Mouse (Mus musculus) layer of hippocampus, postnatal 10 days (tissue): ENCODE measurements at regions not wholly inside any gene's neighbourhood (a gene's known extent, or its start where the extent isn't known, plus 50 kb on each side); places are given as distances from the start of the nearest gene placed in this dataset.
A peak's percentile ranks its signal among the peaks of the same experiment; 100 is the strongest.

Experiments used
- DNase-seq, 2 experiments: peaks; one replicate each; pipeline ENCODE4 v3.0.0; 2021; ENCODE audit warnings: low spot score in 2 of 2

DNA sequence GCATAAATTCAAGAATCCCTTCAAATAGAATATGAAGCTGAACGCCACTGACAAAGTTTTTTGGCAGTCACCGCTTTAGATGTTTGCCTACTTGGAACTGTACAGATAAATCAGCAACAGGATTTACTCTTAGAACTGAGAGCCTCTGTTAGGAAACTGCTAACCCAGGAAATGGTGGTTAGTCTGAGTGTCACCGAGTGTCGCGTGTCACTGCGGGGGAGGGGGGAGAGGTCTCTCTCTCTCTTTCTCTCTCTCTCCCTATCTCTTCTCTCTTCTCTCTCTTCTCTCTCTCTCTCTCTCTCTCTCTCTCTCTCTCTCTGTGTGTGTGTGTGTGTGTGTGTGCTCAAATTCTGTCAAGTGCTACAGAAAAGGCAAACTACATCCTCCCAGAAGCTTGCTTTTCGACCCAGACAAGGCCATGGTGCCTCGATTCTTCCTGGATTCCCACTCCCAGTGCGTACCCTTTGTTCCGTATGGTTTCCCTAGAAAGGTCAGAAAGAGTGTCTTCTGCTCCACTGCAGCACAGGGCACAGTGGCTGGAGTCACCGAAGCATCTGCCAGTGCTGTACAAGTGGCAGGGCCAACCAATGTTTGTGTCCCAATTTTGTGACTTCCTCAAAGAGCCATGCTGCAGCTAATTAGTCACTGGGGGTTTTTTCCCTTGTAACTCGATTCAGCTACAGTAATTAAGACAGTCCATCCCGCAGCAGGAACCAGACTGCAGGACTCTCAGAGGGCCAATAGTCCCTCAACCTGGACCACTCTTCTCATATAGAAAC, 87.0 kb downstream of the Cog6 start:
- no peak for DNase-seq

DNA sequence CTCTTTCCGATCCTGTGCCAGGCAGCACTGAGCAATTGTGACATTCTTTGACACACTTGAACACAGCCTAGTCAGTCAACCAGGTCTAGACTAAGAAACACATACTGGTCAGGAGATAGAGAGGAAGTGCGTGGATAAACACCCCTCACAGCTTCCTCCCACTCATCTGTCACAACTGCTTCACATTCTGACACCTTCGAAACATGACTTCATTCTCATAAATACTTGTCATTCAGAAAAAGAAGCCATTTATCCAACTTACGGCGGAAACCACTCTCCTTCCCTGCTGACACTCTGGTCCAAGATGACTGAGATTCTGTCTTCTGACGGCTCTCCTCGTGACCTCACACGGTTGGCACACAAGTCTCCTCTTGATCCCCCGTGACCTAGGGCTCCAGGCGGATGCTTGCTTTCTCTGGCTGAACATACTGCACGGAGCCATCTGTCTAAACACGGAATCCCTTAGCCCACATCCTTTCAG, 89.6 kb downstream of the Cog6 start:
- no peak for DNase-seq

DNA sequence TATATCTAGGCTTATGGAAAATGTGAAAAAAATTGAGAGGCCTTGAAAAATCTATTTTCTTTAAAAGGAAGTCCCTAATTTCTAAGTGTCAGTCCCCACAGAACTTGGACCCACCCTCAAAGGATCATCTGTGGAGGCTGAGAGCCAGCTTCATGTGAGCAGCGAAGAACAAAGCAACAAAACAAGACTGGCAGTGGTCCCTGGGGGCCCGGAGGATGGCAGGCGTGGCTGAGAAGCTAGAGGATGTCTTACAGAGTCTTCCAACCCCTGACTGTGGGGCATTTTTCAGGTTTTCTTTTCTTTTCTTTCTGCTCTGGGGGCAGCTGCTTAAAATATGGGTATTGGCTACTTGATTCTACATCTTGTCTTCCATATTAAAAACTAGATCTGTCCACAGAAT, 90.5 kb downstream of the Cog6 start:
- DNase-seq, result no peak

DNA sequence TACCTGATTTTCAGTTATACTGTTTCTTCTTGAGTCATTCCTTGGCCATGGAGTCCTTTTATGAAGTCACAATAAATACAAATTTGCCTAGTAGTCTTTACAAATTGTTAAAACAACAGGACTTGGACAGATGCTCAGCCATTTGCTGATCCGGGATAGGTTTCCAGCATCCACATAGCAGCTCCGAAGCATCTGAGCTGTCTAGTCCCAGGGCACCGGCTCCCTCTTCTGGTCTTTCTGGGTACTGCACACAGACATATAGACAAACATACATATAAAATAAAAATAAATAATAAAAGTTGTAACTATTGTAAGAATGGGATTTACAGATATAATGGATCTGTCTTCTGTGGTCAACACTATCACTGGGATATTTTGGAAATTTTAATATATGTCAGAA, 91.8 kb downstream of the Cog6 start:
- DNase-seq, result peak in 1 of 2 experiments; percentile 17

DNA sequence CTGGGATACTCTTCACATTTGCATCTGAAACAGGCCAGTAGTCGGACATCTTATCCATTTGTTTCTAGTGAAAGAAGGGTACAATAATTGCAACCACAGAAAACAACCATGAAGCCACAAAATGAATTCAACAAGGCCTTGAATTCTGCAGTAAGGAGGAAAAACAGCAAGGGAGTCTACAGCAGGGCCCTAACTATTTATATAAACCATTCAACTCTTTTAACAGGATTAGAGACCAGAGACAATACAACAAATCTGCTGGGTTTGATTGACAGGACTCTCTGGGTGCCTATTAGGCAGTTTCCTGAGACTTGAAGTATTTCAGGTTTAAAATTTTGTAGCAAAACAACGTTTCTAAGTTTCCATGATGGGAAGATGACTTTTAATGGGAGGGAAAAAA, 92.4 kb downstream of the Cog6 start:
- no peak for DNase-seq

DNA sequence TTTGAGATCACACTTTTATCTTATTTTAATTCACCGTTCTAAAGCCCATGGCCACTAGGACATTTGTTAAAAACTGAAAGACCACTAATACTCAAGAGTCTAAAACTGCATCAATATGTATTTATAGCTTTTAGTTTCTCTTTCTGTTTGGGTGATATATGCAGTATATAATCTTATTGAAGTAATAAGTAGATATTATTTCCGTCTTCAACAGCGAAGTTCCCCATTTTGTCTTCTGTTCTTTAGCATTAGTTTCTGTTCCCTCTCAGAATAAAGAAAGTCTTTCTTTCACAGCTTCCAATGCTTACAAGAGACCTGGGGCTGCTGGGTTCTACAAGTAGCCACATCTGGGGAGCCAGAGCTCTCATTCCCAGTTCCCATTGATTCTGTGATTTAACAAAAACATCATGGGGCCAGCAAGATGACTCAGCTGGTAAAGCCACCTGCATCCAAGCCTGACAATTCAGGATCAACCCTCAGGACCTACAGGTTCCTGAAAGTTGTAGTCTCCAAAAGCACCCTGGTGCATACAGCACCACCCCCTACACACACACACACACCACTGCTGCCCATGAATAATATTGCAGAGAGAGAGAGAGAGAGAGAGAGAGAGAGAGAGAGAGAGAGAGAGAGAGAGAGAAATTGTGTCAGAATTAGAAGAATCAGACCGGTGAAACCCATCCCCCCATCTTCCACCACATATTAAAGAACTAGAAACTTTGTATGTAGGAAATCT, 93.0 kb downstream of the Cog6 start:
- no peak for DNase-seq

DNA sequence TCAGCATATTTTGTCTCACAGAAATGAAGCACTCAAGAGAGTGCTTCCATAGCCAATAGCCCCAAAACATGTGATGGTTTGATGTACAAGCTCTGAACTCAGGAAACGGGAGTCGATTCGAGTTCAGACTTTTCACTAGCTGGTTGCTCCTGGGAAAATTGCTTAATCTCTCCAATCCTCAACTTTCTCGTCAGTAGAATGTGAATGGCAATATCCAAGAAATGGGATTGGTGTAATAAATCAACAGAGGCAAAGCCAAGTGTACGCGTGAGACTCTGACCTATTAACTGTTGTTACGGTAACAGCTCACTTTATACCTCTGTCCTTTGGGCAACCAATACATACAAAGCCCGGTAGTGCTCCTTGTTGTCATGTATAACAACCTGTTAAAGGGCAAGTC, 94.6 kb downstream of the Cog6 start:
- no peak for DNase-seq

DNA sequence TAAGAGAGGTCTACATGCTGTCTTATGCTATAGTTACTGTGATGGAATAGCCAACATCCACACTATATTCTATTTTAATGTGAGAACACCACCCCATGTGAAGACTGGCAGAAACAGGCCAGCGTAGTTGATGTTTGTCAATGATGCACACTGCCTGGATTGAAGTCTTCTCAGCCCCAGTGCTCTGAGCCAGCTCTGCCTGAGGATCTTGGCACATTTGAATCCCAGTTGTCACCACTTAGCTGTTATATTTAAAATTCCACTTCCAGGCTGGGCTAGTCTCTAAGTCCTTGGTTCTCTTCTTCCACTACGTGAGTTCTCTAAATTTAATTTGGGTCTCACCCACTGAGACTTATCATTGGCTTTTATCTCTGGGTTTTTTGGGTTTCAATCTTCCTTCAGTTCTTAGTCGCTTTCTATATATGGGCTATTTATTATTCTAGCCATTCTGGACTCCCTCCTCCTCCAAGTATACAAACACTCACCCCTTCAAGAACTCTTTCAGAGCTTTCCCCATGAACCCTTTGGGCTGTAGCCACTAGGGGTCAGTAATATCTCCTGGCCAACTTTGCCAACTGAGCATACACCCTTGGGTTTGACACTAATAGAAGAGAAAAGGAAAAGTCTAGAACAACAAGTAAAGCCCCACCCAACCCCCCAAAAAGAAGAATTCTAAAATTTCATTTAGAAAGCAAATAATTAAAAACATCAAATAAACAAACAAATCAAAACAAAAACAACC, 110.0 kb downstream of the Cog6 start:
- no peak for DNase-seq

DNA sequence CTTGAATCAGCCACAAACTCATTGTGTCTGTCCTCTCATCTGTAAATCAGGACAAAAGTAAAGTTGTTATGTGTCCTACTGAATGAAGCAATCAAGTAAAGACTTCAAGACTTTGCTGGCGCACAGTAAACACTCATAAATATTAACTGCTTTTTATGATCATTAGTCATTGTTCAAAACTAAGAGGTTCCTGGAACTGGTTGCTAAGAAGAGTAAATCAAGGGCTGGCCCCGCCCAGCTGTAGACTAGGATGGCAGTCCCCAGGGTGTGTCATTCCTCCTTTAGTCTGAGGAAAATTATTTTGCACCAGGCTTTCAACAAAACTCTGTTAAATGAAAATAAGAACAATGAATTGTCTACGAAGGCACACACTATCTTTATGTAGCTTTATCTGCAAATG, 113.0 kb downstream of the Cog6 start:
- DNase-seq, result no peak

DNA sequence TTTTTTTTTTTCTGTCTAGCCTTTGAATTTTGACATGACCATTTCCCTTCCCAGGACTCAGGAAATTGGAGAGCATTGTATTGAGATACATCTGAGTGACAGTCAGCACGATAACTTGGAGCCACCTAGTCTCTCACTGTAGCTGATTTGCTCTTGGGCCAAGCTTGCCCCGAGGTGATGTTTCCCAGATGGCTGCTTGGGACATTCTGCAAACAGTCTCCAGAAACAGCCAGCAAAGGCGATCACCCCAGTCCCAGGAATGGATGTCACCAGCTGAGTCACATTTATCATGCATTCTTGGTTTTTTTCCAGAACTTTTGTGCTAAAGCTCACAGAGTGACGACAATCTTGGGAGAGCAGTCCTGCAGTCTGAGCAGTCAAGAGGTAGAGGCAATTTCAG, 119.4 kb downstream of the Cog6 start:
- no peak for DNase-seq

DNA sequence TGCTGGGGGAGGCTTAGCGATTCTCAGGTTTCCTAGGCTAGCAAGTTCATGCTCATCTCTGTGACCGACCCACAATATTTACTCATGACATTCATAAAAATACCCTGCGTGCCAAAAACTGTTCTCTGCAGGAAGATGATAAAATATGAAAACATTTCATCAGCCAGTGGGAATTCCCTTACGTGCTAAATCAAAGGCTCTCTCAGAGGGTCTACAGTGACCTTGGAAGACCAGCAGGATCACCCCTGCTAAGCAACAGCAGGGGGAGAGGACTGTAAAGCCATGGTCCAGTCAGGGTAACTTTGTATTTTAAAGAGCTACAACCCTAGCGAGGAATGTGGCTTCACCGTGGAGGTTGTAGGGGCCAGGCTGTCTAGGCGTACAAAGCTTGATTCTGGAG, 120.6 kb downstream of the Cog6 start:
- no peak for DNase-seq

DNA sequence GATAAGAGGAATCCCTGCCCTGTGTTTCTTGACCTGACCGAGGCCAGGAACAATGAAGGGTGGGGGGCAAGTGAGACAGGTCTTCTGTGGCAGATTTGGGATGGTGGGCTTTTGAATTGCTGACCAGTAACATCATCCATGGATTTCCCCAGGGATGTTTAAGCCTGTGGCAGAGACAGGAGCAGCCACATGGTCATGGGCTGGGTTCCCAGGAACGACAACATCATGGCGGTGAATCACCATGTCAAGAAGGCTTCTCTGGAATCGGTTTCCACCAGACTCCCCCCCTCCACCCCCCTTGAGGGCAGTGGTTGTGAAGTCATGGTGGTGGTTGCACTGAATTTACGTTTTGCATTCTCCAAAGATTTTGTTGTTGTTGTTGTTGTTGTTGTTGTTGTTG, 121.3 kb downstream of the Cog6 start:
- no peak for DNase-seq

DNA sequence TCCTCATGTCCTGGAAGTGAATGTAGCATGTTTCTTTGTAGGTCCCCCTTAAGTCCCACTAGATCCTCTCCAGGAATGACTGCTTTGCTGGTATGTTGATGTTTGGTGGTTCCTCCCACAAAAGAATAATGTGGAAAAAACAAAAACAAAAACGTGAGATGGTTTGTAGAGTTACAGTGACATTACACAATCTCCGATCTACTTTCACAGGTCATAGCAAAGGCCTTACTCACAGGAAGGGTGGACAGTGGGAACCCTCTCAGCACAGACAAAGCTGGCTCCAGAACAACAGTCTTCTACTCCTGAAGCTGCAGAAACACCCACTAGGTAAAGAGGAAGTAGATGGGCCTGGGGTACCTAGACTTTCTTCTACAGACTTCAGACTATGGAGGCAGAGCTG, 122.2 kb downstream of the Cog6 start:
- no peak for DNase-seq

DNA sequence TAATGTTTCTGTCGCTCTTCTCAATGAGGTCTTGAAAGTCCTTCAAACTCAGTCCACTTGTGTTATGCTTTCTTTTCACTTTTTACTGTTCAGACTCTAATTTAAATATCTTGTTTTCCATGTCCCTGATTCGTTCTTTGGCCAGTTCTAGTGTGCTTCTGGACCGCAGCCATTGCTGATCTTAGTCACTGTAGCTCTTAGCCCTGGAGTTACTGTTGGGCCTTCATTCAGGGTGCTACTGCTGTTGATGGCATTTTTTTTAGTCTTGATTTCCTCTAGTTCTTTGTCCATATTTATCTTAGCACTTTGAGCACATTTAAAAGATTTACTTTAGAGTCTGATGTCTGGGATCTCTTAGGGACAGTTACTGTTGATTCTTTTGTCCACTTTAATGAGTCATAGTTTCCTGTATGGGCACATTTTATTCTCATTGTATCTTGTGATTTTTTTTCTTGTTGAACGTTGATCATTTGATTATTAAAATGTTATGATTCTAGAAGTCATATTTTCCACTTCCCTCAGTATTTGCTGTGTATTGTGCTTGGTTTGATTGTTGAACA, 127.8 kb downstream of the Cog6 start:
- DNase-seq, result no peak

DNA sequence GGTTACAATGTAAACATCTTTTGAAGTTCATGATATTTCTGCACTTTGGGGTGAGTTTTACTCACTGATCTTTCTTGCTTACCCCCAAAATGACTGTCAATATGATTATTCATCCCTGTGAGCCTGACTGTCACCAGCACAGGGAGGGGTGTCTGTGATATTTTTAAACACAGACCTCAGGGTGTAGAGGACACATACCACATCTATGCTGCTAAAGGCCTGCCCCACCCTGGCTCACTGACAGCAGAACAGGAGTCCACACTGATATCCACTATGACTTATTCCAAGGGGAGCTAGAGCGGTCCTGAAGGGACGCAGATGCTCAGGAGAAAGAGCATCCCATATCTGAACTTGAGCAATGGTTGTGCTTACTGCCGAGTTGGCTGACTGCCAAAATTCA, 135.1 kb downstream of the Cog6 start:
- DNase-seq, result no peak

DNA sequence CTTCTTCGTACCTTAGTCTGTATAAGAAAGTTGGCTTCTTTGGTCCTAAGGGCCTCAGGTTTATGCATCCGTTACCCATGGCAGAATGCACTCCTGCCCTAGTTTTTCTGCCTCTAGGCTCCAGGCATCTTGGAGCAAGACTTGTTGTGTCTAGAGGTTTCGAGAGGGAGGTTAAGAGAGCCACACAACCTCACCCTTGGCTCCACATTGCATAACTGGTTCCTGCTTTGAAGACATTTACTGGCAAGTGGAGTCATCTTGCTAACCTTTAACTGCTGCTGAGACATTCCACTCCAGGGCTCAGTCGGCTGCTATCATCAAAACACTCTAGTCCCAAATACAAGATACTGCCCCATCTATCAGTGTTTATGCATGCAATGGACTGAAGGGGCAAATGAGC, 135.9 kb downstream of the Cog6 start:
- DNase-seq, result no peak

DNA sequence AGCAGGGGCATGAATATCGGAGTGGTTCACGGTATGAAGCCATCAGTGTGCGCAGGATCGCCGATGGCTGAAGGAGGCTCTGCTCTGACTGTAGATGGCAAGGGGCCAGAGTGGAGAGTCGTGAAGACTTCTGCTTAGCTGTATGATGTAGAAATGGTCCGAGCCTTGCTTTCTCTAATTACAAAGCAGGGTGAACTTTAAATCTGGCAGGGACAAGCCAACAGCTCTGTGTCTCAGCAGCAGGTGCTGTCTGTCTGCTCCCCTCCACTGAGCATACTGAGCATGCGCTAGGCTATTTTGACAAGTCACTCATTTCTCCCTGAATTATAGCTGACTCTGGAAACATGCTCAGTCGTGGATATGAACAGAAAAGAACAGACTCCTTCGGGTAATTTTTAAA, 137.3 kb downstream of the Cog6 start:
- DNase-seq, result peak; percentile 8 to 26

DNA sequence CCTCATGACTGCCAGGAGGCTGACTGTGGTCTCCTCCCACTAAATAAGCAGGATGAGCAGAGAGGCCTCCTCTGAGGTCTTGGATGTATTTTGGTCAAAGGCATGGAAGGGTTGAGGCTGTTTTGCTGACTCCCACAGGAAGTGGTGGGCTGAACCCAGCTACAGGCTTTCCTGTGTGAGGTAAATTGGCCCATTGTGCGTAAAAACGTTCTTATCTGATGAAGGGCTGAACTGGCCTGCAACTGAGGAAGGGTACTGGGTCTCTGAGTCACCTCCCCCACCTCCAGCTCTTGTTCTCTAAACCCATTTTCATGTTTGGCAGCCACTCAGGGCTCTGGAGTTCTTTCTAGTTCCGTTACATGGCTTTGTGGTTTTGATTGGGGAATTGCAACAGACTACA, 138.7 kb downstream of the Cog6 start:
- no peak for DNase-seq

DNA sequence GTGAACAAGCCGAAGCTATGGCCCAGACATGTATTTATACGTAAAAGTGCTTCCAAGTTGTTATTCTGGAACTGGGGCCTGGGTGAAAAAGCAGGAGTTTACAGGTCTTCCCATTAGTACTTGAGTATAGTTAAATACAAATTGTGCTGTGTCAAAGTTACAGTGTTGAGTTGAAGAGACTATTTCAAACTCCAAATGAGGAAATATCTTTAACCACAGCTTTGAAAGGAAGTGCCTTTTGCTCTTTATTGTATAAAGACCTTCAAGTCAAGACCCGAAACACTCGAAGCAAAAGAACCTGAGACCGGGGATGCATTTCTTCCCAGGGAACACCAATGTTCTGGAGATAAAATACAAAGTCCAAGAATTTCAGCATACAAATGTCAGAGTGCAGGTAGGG, 144.8 kb downstream of the Cog6 start:
- no peak for DNase-seq

DNA sequence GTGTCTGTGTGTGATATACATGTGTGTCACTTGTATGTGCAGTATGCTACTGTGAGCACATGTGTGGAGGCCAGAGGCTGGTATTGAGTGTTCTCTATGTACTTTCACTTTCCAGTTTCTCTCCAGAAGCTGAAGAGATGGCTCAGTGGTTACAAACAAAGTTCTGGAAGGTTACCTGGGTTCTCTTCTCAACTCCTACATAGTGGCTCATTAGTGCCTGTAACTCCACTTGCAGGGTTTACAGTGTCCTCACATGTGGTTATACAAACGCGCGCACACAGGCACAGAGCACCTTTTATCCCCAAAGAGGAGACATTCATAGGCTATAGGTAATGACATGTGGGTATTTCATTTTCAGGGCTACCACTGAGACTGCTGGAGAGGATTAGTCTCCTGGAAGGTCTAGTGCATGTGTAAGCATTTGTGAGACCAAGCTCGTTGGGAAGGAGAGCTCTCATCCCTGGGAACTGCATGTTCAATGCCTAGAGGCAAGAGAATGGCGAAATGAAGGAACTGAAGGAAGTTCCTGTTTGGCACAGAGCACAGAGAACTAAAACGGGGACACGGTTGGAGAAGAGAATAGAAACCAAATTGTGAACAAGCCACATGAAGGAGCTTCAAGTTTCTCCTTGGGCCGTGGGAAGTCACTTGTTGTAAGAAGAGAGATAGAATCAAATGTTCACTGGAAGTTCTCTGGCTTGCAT, 153.7 kb downstream of the Cog6 start:
- no peak for DNase-seq

DNA sequence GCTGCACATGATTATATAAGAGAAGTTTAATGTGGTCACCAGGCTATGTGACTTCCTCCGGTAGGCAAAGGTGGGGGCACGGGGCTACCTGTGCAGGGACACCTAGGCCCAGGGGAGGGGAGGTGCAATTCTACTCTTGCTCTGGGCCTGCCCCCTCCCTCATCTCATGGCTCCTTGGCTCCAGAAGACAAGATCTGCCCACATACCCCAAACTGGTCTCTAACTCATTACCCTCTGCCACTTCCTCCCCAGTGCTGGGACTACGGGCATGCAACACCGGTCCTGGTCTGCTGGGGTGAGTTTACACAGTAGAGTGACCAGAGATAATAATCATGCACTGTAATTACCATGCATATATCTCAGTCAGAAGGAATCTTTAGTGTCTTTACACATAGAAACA, 155.0 kb downstream of the Cog6 start:
- DNase-seq, result no peak
